Mouse (Mus musculus): ENCODE measurements around the gene 1700017B05Rik. TPM values are rescaled to one million over a fixed set of nuclear protein-coding genes. Genes with fewer than 3 reads are reported as not detected.

Gene 1700017B05Rik
- total and polyA plus RNA-seq, 3 experiments = 20.1 to 169 (median 99.3) TPM

GRCm38 (mm10) chr9:57303356-57303755, 40.9 kb upstream of the 1700017B05Rik start:
- Histone ChIP-seq H3K9me3 (replicated peaks) (peaks cover 12% of the 10 kb centered on the region), H3K36me3 (replicated peaks) (no peaks in the 10 kb centered on the region), H3K4me1 (ENCODE audit: insufficient read depth, low read depth, low read length) (peaks cover 47% of the 10 kb centered on the region), H3K27me3 (ENCODE audit: insufficient read depth, low read length) (no peaks in the 10 kb centered on the region), H3K4me3 (ENCODE audit: low read depth, low read length) (no peak overlapping the region)
- TF ChIP-seq GATA1 (IDR thresholded peaks at IDR 0.05; ENCODE audit: borderline replicate concordance, low read length) = no peak
- no peak for TF ChIP-seq CTCF (IDR thresholded peaks at IDR 0.05; ENCODE audit: low read depth, low read length)
- TF ChIP-seq TAL1 (conservative IDR thresholded peaks at IDR 0.05; ENCODE audit: low read depth, low read length) = no peak
- ATAC-seq (ENCODE audit: extremely low read depth, insufficient number of reproducible peaks, low FRiP score, poor library complexity, severe bottlenecking) (no peak), DNase-seq (ENCODE audit: low spot score) (no peak)

- no peak for ATAC-seq (ENCODE audit: extremely low read depth, insufficient number of reproducible peaks, low FRiP score, poor library complexity, severe bottlenecking)
- no peak for TF ChIP-seq GATA1 (IDR thresholded peaks at IDR 0.05; ENCODE audit: borderline replicate concordance, low read length)
- no peak for TF ChIP-seq POLR2AphosphoS5 (IDR thresholded peaks at IDR 0.05; ENCODE audit: insufficient replicate concordance, low read depth, low read length)
- no peak for TF ChIP-seq CTCF (IDR thresholded peaks at IDR 0.05; ENCODE audit: low read depth, low read length)
- no peak for TF ChIP-seq TAL1 (conservative IDR thresholded peaks at IDR 0.05; ENCODE audit: low read depth, low read length)
- TF ChIP-seq GATA2 (IDR thresholded peaks at IDR 0.05; ENCODE audit: borderline replicate concordance, low read depth, low read length) = no peak
- Histone ChIP-seq H3K4me3 (ENCODE audit: low read depth, low read length) (no peak overlapping the region), H3K27me3 (ENCODE audit: insufficient read depth, low read length) (no peaks in the 10 kb centered on the region), H3K9me3 (replicated peaks) (peaks cover 12% of the 10 kb centered on the region), H3K36me3 (replicated peaks) (no peaks in the 10 kb centered on the region), H3K4me1 (ENCODE audit: insufficient read depth, low read depth, low read length) (peaks cover 59% of the 10 kb centered on the region)
- no peak for DNase-seq (ENCODE audit: low spot score)
Observed at GRCm38 (mm10) chr9:57300825-57301224, 38.4 kb upstream of the 1700017B05Rik start.

GRCm38 (mm10) chr9:57299790-57300477, 37.5 kb upstream of the 1700017B05Rik start:
- peak; percentile 67 for DNase-seq (ENCODE audit: low spot score)
- H3K4me1 ChIP-seq (ENCODE audit: insufficient read depth, low read depth, low read length) = peaks cover 59% of the 10 kb centered on the region

GRCm38 (mm10) chr9:57297938-57298337, 35.5 kb upstream of the 1700017B05Rik start:
- Histone ChIP-seq H3K4me1 (ENCODE audit: insufficient read depth, low read depth, low read length) (peaks cover 56% of the 10 kb centered on the region), H3K9me3 (replicated peaks) (no peaks in the 10 kb centered on the region), H3K27me3 (ENCODE audit: insufficient read depth, low read length) (peaks cover 4% of the 10 kb centered on the region; the same call in 1 of the 2 replicates), H3K36me3 (replicated peaks) (no peaks in the 10 kb centered on the region), H3K4me3 (ENCODE audit: low read depth, low read length) (no peak overlapping the region)
- no peak for TF ChIP-seq CTCF (IDR thresholded peaks at IDR 0.05; ENCODE audit: low read depth, low read length)
- peak; percentile 30; the same call in 1 of the 2 replicates for TF ChIP-seq TAL1 (conservative IDR thresholded peaks at IDR 0.05; ENCODE audit: low read depth, low read length)
- TF ChIP-seq GATA1 (IDR thresholded peaks at IDR 0.05; ENCODE audit: borderline replicate concordance, low read length) = no peak
- no peak for TF ChIP-seq GATA2 (IDR thresholded peaks at IDR 0.05; ENCODE audit: borderline replicate concordance, low read depth, low read length)
- TF ChIP-seq POLR2AphosphoS5 (IDR thresholded peaks at IDR 0.05; ENCODE audit: insufficient replicate concordance, low read depth, low read length) = no peak
- no peak for DNase-seq (ENCODE audit: low spot score)
- no peak for ATAC-seq (ENCODE audit: extremely low read depth, insufficient number of reproducible peaks, low FRiP score, poor library complexity, severe bottlenecking)

More at GRCm38 (mm10) chr9:57299790-57300477, 37.5 kb upstream of the 1700017B05Rik start:
- H3K36me3 ChIP-seq (replicated peaks) = no peaks in the 10 kb centered on the region
- peak overlapping the region; percentile 7; the same call in 1 of the 2 replicates for H3K4me3 ChIP-seq (ENCODE audit: low read depth, low read length)
- peak; percentile 96 for ATAC-seq (ENCODE audit: extremely low read depth, insufficient number of reproducible peaks, low FRiP score, poor library complexity, severe bottlenecking)
- peaks cover 4% of the 10 kb centered on the region; the same call in 1 of the 2 replicates for H3K27me3 ChIP-seq (ENCODE audit: insufficient read depth, low read length)
- TF ChIP-seq TAL1 (conservative IDR thresholded peaks at IDR 0.05; ENCODE audit: low read depth, low read length) (peak; percentile 84), CTCF (IDR thresholded peaks at IDR 0.05; ENCODE audit: low read depth, low read length) (no peak), GATA2 (IDR thresholded peaks at IDR 0.05; ENCODE audit: borderline replicate concordance, low read depth, low read length) (peak; percentile 96; the same call in 1 of the 2 replicates)
- peaks cover 9% of the 10 kb centered on the region for H3K9me3 ChIP-seq (replicated peaks)

GRCm38 (mm10) chr9:57296277-57296676, 33.9 kb upstream of the 1700017B05Rik start:
- peaks cover 49% of the 10 kb centered on the region for H3K4me1 ChIP-seq (ENCODE audit: insufficient read depth, low read depth, low read length)
- H3K27me3 ChIP-seq (ENCODE audit: insufficient read depth, low read length) = peaks cover 4% of the 10 kb centered on the region; the same call in 1 of the 2 replicates
- no peak for ATAC-seq (ENCODE audit: extremely low read depth, insufficient number of reproducible peaks, low FRiP score, poor library complexity, severe bottlenecking)
- no peak for DNase-seq (ENCODE audit: low spot score)
- no peak overlapping the region for H3K4me3 ChIP-seq (ENCODE audit: low read depth, low read length)
- no peaks in the 10 kb centered on the region for H3K9me3 ChIP-seq (replicated peaks)
- H3K36me3 ChIP-seq (replicated peaks) = no peaks in the 10 kb centered on the region
- TF ChIP-seq TAL1 (conservative IDR thresholded peaks at IDR 0.05; ENCODE audit: low read depth, low read length) (no peak), POLR2AphosphoS5 (IDR thresholded peaks at IDR 0.05; ENCODE audit: insufficient replicate concordance, low read depth, low read length) (no peak), GATA2 (IDR thresholded peaks at IDR 0.05; ENCODE audit: borderline replicate concordance, low read depth, low read length) (no peak), CTCF (IDR thresholded peaks at IDR 0.05; ENCODE audit: low read depth, low read length) (no peak)

- peaks cover 42% of the 10 kb centered on the region for H3K4me1 ChIP-seq (ENCODE audit: insufficient read depth, low read depth, low read length)
- no peak for TF ChIP-seq TAL1 (conservative IDR thresholded peaks at IDR 0.05; ENCODE audit: low read depth, low read length)
- no peak for TF ChIP-seq GATA2 (IDR thresholded peaks at IDR 0.05; ENCODE audit: borderline replicate concordance, low read depth, low read length)
- no peak for TF ChIP-seq POLR2AphosphoS5 (IDR thresholded peaks at IDR 0.05; ENCODE audit: insufficient replicate concordance, low read depth, low read length)
- TF ChIP-seq GATA1 (IDR thresholded peaks at IDR 0.05; ENCODE audit: borderline replicate concordance, low read length) = no peak
- no peak for TF ChIP-seq CTCF (IDR thresholded peaks at IDR 0.05; ENCODE audit: low read depth, low read length)
- H3K36me3 ChIP-seq (replicated peaks) = no peaks in the 10 kb centered on the region
- H3K9me3 ChIP-seq (replicated peaks) = no peaks in the 10 kb centered on the region
- ATAC-seq (ENCODE audit: extremely low read depth, insufficient number of reproducible peaks, low FRiP score, poor library complexity, severe bottlenecking) (no peak), DNase-seq (ENCODE audit: low spot score) (no peak)
- H3K4me3 ChIP-seq (ENCODE audit: low read depth, low read length) = no peak overlapping the region
- H3K27me3 ChIP-seq (ENCODE audit: insufficient read depth, low read length) = peaks cover 4% of the 10 kb centered on the region; the same call in 1 of the 2 replicates
Observed at GRCm38 (mm10) chr9:57295666-57296065, 33.3 kb upstream of the 1700017B05Rik start.
